9 mouse cellular contexts compared by ENCODE assay signal in the genomic region with DNA sequence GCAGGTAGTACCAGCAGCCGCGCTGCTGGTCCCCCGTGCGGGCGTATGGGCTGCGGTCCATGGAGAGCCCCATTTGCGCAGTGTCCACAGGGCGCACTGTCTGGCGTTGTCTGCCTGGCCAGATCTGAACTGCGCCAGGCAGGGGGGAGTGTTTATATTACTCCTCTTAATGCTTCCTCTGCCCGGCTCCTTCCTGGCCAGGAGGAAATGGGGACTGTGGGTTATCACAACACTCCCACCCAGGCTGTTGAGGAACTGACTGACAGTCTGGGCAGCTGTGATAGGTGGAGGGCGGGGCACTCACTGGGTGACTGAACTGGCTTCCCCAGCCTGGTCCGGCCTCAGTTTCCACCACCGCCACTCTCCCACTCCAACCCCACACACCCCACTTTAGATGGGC. TPM values are rescaled to one million over a fixed set of nuclear protein-coding genes. Genes with fewer than 3 reads are reported as not detected.
A peak's percentile ranks its signal among the peaks of the same experiment; 100 is the strongest.
DNase-seq lines count a peak whose midpoint lies in the region; ATAC-seq and TF ChIP-seq lines count a peak whose summit lies in the region.
"Had no signal": no experiment of that assay in that cellular context is flagged by ENCODE, and none has a peak within 500 bp of the region (broad histone marks: within the 10 kb centered on the region; RNA-seq: fewer than 3 reads in every experiment).

A gene (minus strand): TSS at position 109 of the 400 bp plus-strand sequence.

- no peak within 1 kb of the TSS for H3K4me2 ChIP-seq in forebrain, postnatal 0 days (ENCODE audit: low read depth)
- H3K4me2 ChIP-seq in heart, postnatal 0 days (ENCODE audit: low read depth, low read length): peak within 1 kb of the TSS; percentile 23

- peaks cover 52% of the 10 kb centered on the region for H3K27me3 ChIP-seq in forebrain, embryonic 10.5 days (ENCODE audit: poor library complexity, severe bottlenecking)
- peaks cover 20% of the 10 kb centered on the region for H3K27me3 ChIP-seq in forebrain, postnatal 0 days (ENCODE audit: insufficient read depth, low read length)
- H3K27me3 ChIP-seq in heart, postnatal 0 days (ENCODE audit: control insufficient read depth, insufficient read depth, low read length): peaks cover 46% of the 10 kb centered on the region

- H3K27ac ChIP-seq in forebrain, embryonic 10.5 days: no peak within 1 kb of the TSS
- no peak within 1 kb of the TSS for H3K27ac ChIP-seq in forebrain, postnatal 0 days (ENCODE audit: low read depth, low read length)
- no peak within 1 kb of the TSS; the same call in 1 of the 2 replicates for H3K27ac ChIP-seq in bone marrow, adult 2 months (ENCODE audit: control insufficient read depth, insufficient read depth, low read depth, low read length, poor library complexity)
- no peak within 1 kb of the TSS for H3K27ac ChIP-seq in heart, postnatal 0 days (ENCODE audit: low read depth)
- H3K27ac ChIP-seq: macrophage had no signal

- no peak for DNase-seq in forebrain, embryonic 10.5 days (ENCODE audit: extremely low spot score, low spot score)
- DNase-seq in forebrain, postnatal 0 days: no peak
- no peak for DNase-seq in heart, postnatal 0 days (ENCODE audit: low spot score)
- DNase-seq in kidney, postnatal 4 days: peak; percentile 43 to 61
- no peak for DNase-seq in cerebellum, adult 18-20 months
- no peak for DNase-seq in right cerebral cortex, postnatal 25 days

- no peak for ATAC-seq in forebrain, postnatal 0 days
- peak; percentile 13; the same call in 1 of the 2 replicates for ATAC-seq in heart, postnatal 0 days (ENCODE audit: insufficient read depth, low read depth)
- peak; percentile 86 for ATAC-seq in megakaryocyte progenitor cell, adult 5-6 weeks (replicated peaks; ENCODE audit: poor library complexity)

- no peaks in the 10 kb centered on the region for H3K9me3 ChIP-seq in forebrain, embryonic 10.5 days
- no peaks in the 10 kb centered on the region for H3K9me3 ChIP-seq in forebrain, postnatal 0 days (ENCODE audit: low read length)
- H3K9me3 ChIP-seq in heart, postnatal 0 days (replicated peaks; ENCODE audit: control insufficient read depth, low read length): no peaks in the 10 kb centered on the region

- WGBS in forebrain, embryonic 10.5 days: 81% methylated on average over 14 of the region's 14 CpGs
- 77% methylated on average over 14 of the region's 14 CpGs for WGBS in forebrain, postnatal 0 days
- WGBS in bone marrow, adult 2 months: 1% methylated on average over 14 of the region's 14 CpGs
- WGBS in heart, postnatal 0 days: 27% methylated on average over 12 of the region's 14 CpGs

- no peak within 1 kb of the TSS for H3K9ac ChIP-seq in forebrain, postnatal 0 days
- no peak within 1 kb of the TSS for H3K9ac ChIP-seq in heart, postnatal 0 days (replicated peaks; ENCODE audit: low read depth, low read length)

- no peaks in the 10 kb centered on the region for H3K36me3 ChIP-seq in forebrain, embryonic 10.5 days (replicated peaks)
- no peaks in the 10 kb centered on the region for H3K36me3 ChIP-seq in forebrain, postnatal 0 days (ENCODE audit: insufficient read depth)
- no peaks in the 10 kb centered on the region for H3K36me3 ChIP-seq in heart, postnatal 0 days (replicated peaks; ENCODE audit: control insufficient read depth, insufficient read depth, low read length)

- peak within 1 kb of the TSS; percentile 22 for H3K4me3 ChIP-seq in forebrain, embryonic 10.5 days
- no peak within 1 kb of the TSS for H3K4me3 ChIP-seq in forebrain, postnatal 0 days (ENCODE audit: low read depth, low read length)
- peak within 1 kb of the TSS; percentile 13 for H3K4me3 ChIP-seq in bone marrow, adult 2 months (replicated peaks; ENCODE audit: control insufficient read depth, low read depth, low read length)
- peak within 1 kb of the TSS; percentile 15 for H3K4me3 ChIP-seq in heart, postnatal 0 days (ENCODE audit: low read depth, low read length)

- TF ChIP-seq POLR2A in bone marrow, adult 2 months (IDR thresholded peaks at IDR 0.05; ENCODE audit: borderline replicate concordance, control insufficient read depth, low read depth, low read length): no peak

- TF ChIP-seq CTCF in forebrain, postnatal 0 days (IDR thresholded peaks at IDR 0.05; ENCODE audit: low read depth): no peak
- no peak for TF ChIP-seq CTCF in bone marrow, adult 2 months (IDR thresholded peaks at IDR 0.05; ENCODE audit: control insufficient read depth, insufficient read depth, low read length)
- TF ChIP-seq CTCF in heart, postnatal 0 days (IDR thresholded peaks at IDR 0.05; ENCODE audit: low read depth): no peak

- H3K4me1 ChIP-seq in forebrain, embryonic 10.5 days: peaks cover 29% of the 10 kb centered on the region
- H3K4me1 ChIP-seq in forebrain, postnatal 0 days (ENCODE audit: insufficient read depth): no peaks in the 10 kb centered on the region
- peaks cover 1% of the 10 kb centered on the region for H3K4me1 ChIP-seq in bone marrow, adult 2 months (ENCODE audit: control insufficient read depth, insufficient read depth, low read length)
- 0 out of 2 replicates have a peak, but pooled peaks cover 3% of the 10 kb centered on the region for H3K4me1 ChIP-seq in heart, postnatal 0 days (ENCODE audit: control insufficient read depth, insufficient read depth)

- TF ChIP-seq EP300 in heart, postnatal 0 days (IDR thresholded peaks at IDR 0.05; ENCODE audit: low read depth): no peak

RNA-seq across cellular contexts. Expression of the gene that starts here (rescaled TPM):
- 43.3 and 47.5 TPM in 2 replicates for polyA plus RNA-seq in forebrain, embryonic 10.5 days (2016; fragmentation: Nextera tagmentation; extraction: Ambion mirVana)
- 2.2 and 4.0 TPM in 2 replicates for total RNA-seq in forebrain, postnatal 0 days (2014; rRNA removed)
- polyA plus RNA-seq in forebrain, postnatal 0 days (2015; fragmentation: Nextera tagmentation; extraction: Ambion mirVana): 6.9 and 8.7 TPM in 2 replicates
- 13.7 and 20.5 TPM in 2 replicates for polyA plus RNA-seq in bone marrow, adult 2 months (2011; ENCODE audit: insufficient read depth, insufficient read length, low replicate concordance, missing spikeins)
- total RNA-seq in heart, postnatal 0 days (2014; rRNA removed; ENCODE audit: low replicate concordance): 51.6 and 95.2 TPM in 2 replicates
- polyA plus RNA-seq in heart, postnatal 0 days (2015; fragmentation: Nextera tagmentation; extraction: Ambion mirVana): 63.4 and 64.8 TPM in 2 replicates
- total RNA-seq in megakaryocyte progenitor cell, adult 5-6 weeks (2015): 0.67 and 0.76 TPM in 2 replicates
- total RNA-seq in megakaryocyte progenitor cell, adult 5-6 weeks (2017): 0.71 and 2.7 TPM in 2 replicates
- polyA plus RNA-seq: macrophage had no signal

Comparison
In these comparisons a context has a peak if more than half of its experiments do, and no peak if none do; other contexts are left out.
1. RNA of the gene that starts here (total RNA-seq): 51.6 to 95.2 TPM in heart, postnatal 0 days; 2.2 to 4.0 TPM in forebrain, postnatal 0 days and 0.67 to 2.7 TPM in megakaryocyte progenitor cell, adult 5-6 weeks; every median in the first group is over 10 times any median in the second.
2. DNase-seq: peak in kidney, postnatal 4 days (2 of 2); none in forebrain, embryonic 10.5 days (single experiment), forebrain, postnatal 0 days (single experiment), heart, postnatal 0 days (single experiment), cerebellum, adult 18-20 months (0 of 2) and right cerebral cortex, postnatal 25 days (single experiment).